Mouse (Mus musculus): ENCODE results near the gene Tmem208.
A peak's percentile ranks its signal among the peaks of the same experiment; 100 is the strongest.

Gene Tmem208

DNA sequence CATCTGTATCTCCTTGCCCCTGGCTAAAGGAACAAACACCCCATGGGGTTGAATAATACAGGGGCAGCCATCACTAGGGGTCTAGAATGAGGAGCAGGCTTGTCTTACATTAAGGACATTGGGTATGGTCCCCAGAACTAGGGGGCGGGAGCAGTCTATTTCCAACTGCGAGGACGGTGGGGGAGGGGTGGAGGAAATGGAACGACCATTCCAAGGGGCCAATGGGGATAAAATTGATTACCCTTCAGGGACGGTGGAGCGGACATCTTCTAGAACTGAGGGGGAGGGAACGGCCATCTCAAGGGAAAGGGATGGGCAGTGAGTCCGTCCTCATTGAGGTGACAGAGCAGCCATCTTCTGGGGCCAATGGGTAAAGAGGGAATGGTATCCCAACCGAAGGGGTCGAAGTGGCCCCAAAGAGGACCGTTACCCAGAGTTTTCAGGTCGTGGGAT lies 487 bp upstream of the Tmem208 start:
- DNase-seq (ENCODE audit: low spot score in 2 of 2), result no peak

DNA sequence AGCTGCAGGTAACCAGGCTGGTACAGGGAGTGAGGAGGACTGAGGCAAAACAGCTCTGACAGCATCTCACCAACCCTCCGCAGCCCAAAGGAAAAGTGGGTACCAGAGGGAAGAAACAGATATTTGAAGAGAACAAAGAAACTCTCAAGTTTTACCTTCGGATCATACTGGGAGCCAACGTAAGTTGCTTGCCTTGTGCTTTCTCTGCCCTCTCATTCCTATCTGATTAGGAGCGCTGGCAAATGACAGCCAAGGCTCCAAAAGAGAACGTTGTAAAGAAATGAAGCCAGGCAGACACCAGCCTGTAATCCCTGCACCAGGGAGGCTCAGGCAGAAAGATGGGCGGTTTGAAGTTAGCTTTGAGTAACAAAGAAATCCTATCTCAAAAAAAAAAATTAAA lies 814 bp downstream of the Tmem208 start:
- no peak for DNase-seq (ENCODE audit: low spot score in 2 of 2)

DNA sequence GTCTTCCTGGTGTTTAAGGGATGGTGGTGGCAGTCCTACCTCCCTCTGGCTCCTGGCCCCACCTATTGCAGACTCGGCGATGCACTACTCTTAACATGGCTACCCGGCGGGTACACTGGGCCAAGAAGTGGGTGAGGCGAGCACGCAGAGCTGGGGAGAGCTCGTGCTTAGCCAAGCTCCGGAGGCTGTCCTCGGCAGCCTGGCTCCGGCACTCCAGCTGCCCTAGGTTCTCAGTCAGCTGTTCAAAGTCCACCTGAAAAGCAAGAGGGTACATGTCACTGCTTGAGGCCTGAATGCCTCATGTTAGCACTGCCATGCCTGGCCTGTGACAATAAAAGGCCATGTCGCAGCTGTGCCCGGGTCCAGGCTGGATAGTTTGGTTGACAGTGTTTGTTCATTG lies 4.2 kb downstream of the Tmem208 start:
- no peak for DNase-seq (ENCODE audit: low spot score in 2 of 2)

DNA sequence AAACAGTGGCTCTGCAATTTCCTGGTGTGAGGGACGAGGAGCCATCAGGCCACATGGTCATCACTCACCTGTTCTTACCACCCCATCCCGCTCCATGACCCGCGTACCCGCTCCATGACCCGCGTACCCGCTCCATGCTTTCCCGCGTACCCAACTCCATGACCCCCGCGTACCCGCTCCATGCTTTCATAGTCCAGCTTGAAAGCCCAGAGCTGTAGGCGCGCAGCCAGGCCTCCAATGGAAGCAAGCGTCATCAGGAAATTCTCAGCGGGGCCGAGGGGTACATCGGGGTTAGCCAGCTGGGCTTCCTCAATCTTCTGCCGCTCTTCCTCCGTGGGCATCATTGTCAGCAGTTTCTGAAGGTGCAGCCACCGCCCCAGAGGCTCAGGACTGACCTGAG lies 5.3 kb downstream of the Tmem208 start:
- DNase-seq (ENCODE audit: low spot score in 2 of 2), result no peak

DNA sequence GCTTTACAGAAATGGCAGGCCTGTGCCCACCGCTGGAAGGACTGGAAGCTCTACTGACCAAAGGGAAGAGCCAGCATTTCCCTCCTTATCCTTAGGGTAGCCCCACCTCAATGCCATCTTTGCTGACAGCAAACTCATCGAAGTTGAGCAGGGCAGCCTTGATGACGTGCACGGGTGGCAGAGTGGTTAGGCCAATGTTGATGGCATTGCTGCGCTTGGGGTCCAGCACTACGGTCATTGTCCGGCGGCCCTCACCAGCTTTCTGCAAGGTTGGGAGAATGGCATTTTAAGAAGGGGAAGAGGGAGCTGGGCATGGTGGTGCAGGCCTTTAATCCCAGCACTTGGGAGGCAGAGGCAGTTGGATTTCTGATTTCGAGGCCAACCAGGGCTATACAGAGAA lies 5.8 kb downstream of the Tmem208 start:
- DNase-seq (ENCODE audit: low spot score in 2 of 2), result no peak

DNA sequence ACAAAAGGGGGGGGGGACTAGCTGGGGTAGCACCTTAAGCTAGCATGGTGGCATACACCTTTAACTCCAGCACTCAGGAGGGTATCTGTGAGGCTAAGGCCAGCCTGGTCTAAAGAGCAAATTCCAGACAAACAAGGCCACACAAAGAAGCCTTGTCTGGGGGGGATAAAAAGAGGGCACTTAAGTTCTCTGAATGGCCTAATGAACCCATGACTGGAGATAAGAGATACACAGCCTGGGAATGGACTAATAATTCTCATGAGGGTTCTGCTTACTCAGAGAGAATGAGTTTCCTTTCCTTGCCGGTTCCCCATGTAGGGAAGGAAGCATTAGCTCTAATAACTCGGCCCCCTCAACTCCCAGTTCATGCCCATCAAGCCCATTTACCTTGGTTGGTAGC lies 6.4 kb downstream of the Tmem208 start:
- no peak for DNase-seq (ENCODE audit: low spot score in 2 of 2)

DNA sequence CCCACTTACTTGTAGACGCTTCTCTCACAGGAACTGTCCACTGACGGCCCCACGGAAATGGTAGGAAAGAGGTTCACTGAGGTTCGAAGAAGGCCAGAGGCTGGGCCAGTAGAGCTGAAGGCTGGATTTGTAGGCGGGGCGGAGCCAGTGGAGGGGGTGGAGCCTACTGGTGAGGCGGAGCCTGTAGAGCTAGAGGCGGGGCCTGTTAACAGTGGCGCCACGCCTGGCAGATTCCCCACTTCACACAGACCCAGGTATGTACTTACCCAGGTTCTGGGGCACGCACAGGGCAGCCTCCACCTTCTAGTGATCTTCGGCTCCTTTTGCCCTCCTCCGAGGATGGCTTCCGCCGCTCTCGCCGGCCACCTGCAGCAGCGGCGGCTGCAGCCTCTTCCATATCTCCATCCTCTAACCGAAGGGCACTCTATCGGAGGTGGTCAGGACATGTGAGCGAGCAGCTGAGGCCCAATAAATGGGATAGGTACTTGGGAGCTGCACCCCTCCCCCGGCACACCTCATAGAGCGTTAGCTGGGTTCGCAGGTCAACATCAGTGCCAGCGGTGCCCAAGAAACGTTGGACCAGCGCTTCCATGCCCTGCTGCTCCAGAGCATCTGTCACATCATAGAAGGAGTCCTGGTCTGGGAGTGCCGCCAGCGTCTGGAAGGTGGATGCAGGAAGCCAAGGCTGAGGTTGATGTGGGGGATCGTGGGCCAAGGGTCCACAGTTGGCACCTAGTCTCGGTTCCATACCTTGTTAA lies 10.4 kb downstream of the Tmem208 start:
- DNase-seq (ENCODE audit: low spot score in 2 of 2), result no peak

DNA sequence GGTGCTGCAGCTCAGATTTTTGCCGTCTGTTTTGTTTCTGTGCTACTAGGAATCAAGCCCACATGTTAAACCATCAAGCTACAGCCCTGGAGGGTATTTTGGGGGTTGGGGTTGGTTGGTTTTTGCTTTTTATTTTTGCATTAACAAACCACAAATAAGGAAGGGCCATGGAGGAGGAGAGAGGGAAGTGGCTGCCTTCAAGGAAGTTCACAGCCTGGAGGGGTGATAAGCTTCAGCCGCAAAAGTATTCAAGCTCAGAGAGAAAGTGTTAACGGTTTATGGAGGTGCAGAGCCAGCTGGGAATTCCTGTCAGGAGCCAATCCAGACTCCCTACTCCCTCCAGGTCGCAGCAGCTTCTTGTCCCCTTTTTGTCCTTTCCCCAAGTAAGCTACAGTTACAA lies 12.8 kb downstream of the Tmem208 start:
- no peak for DNase-seq (ENCODE audit: low spot score in 2 of 2)

DNA sequence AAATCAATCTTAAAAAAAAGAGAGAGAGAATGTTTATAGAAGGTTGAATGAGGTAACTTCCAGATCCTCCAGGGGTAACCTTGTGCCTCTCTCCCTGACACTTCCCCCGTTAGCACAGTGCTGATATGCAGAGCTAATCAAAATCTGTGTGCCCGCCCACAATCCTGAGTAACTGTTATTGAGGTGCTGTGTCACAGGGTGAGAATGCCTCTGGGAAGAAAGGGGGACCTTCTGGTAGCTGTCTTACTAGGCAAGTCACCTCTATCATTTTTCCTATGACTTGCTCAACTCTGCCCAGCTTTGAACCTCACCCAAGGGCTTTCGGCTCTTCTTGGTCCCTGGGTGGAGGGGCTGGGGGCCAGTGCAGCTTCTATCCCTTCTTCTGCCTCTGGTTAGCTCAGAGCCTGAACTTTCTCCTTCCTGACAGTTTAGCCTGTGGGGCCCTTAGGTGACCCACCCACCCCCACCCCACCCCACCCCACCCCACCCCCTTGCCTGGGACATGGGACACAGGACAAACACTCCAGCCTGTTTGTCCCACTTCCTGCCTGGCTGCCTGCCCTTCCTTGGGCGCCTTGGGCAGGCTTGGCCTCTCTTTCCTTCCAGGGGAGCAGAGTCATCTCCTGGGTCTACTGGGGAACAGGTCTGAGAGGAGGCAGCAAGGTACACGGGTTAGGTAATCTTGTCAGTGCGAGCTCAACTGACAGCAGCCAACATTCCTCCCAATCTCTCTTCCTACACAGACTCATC lies 13.9 kb downstream of the Tmem208 start:
- no peak for DNase-seq (ENCODE audit: low spot score in 2 of 2)

DNA sequence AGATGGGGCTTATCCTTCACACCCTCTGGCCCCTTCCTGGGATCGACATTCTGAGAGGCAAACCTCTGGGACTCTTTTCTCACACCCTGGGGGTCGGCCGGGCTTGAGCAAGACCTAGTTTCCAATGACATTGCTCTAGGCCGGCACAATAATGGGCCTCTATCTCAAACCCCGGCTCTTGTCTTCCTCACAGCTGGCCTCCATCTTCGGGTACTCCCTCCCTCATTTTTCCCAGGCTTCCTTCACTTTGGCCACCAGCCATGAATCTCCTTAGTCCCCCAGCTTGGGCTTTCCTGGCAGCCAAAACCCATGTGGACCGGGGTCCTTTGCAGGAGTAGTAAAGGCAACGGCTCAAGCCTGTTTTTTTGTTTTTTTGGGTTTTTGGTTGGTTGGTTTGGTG lies 15.2 kb downstream of the Tmem208 start:
- DNase-seq (ENCODE audit: low spot score in 2 of 2), result no peak

DNA sequence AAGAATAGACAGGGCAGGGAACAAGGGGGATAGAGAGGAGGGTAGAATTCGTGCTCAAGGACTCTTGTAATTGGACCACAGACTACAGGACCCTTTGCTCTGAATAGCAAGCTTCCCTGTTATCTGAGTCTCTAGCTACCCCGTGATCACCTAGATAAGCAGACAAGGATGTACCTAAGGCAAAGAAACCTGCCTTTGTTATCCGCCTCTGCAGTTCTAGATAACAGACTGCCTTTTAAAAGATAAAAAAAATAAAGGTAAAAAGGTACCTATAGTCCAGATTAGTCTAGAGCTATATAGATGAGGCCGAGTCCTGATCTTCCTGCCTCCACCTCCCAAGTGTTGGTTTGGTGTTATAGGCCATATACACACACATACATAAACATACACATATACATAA lies 16.6 kb downstream of the Tmem208 start:
- no peak for DNase-seq (ENCODE audit: low spot score in 2 of 2)

DNA sequence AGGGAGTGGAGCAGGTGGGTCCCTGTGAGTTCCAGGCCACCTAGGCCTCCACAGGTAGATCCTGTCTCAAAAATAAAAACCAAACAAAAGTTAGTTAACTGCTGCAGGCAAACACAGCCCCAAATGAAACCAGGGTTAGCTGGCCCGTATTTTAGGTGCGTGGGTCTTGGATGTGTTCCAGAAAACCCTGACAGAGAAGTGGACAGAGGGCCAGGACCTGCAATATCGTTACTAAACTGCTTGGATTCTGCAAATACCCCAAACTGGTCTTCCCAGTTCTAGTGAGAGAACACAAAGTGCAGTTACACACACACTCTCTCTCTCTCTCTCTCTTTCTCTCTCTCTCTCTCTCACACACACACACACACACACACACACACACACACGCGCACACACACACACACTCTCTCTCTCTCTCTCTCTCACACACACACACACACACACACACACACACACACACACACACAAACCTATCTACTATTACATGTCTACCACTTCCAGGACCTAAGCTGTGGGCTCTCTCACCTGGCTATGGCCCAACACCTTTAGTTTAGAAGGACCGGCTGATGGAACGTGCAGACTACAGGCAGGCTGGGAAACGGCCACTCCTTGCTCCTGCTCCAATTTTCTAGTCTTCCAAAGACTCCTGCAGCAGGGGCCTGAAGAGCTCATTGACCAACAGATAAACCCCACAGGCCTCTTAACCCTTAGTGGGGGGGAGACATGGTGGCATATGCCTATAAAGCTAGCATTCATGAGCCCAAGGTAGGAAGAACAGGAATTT lies 17.8 kb downstream of the Tmem208 start:
- DNase-seq (ENCODE audit: low spot score in 2 of 2), result no peak

DNA sequence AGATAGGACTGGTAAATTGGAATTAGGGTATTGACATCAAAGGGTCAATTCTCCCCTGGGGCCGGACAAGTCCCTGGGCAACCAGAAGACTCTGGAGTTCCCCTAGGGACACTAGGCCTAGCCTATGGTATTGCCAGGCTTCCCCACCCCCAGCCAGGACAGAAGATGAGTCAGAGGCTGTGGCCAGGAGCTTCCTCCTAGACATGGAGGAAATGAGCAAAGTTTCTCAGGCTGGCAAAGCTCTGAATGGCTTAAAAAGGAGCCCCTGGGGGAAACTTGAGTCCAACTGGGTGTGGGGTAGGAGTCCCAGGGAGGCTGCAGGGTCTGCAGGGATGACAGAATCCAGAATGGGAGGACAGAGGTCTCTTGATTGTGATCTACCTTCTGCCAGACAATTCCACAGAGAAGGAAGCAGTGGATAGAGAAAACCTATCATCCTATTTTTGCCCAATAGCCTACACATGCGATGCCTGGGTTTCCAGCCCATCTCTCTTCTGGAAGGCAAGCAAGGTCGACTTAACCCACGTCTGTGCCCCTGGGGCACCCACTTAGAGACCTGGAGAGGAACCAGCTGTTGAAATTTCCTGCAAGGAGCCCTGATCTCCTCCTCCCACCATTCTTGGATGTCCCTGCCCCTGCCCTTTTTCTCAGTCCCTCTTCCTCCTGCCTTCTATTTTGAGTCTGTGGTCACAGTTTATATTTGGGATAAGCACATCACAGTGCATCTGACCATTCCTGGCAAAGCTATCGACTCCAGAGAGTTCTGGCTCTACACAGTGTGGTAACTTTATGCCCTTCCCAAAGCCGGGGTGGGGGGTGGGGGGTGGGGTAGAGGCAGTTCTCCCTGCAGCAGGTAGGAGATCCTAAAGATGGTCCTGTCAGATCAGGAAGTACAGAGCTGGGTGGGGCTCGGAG lies 19.2 kb downstream of the Tmem208 start:
- no peak for DNase-seq (ENCODE audit: low spot score in 2 of 2)

DNA sequence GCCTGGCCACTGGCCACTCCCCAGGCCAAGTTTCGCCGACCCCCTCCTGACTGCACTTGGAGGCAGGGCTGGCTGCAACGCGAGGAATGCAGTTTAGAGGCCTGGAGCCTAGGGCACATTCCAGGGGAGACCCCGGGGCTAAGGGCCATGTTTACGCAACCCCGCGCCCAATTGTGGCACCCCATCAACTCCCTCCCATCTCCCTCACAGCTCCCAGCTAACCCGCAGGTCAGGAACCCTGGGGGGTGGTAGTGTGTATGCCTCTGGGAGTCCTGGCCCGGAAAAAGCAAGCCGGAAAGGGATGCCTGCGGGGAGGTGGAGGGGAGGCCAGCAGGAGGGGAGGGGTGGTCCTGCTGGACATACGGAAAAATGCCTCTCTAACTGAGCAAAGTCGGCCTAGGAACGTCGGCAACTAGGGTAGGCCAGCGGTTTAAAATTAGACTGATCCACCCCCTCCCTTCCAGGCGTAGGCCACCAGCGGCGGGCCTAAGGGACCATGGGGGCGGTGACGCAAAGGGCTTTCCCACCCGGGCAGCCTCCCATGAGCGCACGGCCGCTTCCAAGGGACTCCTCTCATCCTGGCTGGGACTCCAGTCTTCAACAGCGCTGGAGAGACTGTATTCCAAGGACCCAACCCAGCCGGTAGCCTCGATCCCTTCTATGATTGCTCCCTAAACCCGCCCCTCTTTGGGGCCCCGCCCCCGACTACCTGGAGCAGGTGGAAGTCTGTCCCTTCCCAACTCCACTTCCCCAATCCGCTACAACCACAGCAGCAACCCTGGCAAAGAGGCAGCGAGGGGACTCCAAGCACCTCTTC lies 20.7 kb downstream of the Tmem208 start:
- peak in 1 of 2 experiments; percentile 12 for DNase-seq (ENCODE audit: low spot score in 2 of 2)

DNA sequence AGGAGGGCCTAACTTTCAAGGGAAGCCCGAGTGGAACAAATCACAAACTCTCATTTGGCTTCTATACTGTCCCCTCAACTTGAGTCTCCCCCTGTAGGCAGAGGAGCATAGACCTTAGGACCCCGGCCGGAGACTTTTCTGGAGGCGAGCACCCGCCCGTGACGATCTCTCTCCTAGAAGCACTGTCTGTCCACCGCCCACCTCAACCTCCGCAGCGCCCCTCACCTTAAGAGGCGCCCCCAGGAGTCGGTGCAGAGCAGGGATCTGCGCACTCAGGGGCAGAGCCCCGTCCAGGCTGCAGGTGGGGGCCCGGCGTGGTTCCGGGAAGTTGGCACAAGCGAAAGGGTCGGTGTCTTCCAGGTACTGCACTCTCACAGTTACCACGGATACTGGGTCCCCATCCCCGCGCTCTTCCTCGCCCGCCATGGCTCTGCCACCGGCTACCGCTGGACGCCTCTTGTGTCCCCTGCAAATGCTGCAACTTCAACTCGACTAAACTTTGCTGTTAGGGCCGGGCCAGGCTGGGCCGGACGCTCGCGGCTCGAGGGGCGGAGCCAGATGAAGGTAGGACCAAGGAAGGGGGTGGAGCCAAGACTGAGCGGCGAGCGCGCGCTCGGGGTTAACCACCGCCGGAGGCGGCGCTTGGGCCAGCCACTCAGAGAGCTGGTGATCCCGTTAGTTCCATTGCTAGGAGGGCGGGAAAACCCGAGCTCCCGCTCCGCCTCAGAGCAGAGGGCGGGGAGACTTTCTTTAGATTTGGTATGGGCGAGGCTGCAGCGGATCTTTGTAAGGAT lies 21.5 kb downstream of the Tmem208 start, which contains the start of gene Fhod1:
Fhod1 (minus strand) TSS at position 526 of the 794 bp plus-strand sequence.
- peak; percentile 85 to 86 for DNase-seq (ENCODE audit: low spot score in 2 of 2)

DNA sequence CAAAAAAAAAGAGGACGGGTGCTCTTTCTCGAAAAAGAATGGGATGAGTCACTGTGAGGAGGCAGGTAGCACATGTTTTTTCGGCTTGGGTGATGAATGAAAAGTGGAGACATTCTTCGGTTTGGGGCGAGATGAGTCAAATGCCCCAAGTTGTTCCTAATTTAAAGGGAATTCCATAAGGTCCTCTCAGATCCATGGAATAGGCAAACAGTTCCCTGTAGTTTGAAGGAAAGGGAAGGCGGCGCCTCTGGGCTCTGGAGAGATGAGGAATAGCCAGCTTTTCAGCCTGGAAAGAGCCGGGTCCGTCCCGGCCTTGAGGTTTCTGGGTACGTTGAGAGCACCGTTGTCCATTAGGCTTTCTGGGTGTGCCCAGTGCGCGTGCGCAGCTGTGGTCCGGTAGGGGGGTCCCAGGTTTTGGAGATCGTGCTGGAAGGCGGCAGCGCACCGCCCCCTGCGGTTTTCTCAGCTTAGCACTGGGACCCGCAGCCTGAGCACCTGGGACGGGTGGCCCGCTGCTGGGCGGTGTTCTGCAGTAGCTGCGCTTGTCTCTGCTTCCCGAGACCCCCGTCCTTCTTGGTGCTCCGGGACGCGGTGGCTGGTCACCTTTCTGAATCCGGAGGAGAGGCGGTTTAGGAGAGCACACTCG lies 22.4 kb downstream of the Tmem208 start, which contains the start of gene Slc9a5:
Slc9a5 (plus strand) TSS at position 394 of the 646 bp plus-strand sequence.
- peak in 1 of 2 experiments; percentile 29 for DNase-seq (ENCODE audit: low spot score in 2 of 2)

DNA sequence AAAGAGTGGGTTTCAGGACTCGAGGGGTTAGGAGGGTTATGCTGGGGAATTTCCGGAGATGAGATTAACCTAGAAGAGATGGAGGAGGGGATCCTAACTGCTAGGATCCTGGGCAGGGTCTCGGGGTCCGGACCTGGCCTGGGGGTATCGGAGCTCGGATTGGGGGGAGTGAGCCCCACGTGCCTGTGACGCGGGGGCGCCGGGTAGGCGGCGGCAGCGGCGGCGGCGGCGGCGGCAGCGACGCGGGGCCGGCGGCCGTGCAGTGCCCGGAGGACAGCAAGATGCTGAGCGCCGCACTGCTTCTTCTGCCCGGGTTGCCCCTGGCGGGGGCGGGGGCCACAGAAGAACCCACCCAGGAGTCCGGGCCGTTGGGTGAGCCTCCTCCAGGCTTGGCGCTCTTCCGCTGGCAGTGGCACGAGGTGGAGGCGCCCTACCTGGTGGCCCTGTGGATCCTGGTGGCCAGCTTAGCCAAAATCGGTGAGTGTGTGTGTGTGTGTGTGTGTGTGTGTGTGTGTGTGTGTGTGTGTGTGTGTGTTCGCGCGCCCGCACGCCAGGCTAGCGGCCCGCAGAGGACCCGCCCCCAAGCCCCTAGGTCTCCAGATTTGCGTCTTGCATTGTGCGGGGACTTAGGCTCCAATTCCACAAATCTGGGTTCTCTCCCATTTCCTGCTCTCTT lies 23.1 kb downstream of the Tmem208 start:
- DNase-seq (ENCODE audit: low spot score in 2 of 2), result peak in 1 of 2 experiments; percentile 20

DNA sequence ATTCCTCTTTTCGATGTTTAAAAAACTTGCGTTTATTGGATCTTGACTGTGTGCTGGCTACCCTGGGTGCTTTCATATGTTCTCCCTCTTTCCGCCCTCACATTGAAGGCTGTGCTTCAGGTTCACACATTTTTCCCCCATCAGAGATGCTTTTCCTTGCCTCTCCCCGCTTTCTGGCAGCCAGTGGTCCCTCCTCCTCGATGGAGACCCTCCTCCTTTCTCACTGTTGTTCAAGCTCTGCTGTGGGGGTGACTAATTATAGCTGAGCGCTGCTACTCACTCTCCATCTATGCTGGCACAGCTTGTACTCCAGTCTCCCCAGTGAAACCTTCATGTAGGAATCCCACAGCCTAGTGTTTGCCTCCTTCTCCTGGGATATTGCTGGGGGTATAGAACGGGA lies 24.0 kb downstream of the Tmem208 start:
- DNase-seq (ENCODE audit: low spot score in 2 of 2), result no peak

Measured in natural killer cell, adult 2 months (primary cell).